Mouse (Mus musculus) right cerebral cortex, adult 2 months (tissue): Measurements from ENCODE around the gene Nxnl2.
"Not testable (repeated sequence)": the region's sequence is repeated elsewhere in the genome, so short reads cannot be mapped to it uniquely, and the experiment has no call there.

Experiments used
- DNase-seq, 2 experiments: peaks; one replicate each; pipeline ENCODE4 v3.0.0; 2021 to 2022; ENCODE audit warnings: low spot score in 2 of 2

The Nxnl2 gene

DNA sequence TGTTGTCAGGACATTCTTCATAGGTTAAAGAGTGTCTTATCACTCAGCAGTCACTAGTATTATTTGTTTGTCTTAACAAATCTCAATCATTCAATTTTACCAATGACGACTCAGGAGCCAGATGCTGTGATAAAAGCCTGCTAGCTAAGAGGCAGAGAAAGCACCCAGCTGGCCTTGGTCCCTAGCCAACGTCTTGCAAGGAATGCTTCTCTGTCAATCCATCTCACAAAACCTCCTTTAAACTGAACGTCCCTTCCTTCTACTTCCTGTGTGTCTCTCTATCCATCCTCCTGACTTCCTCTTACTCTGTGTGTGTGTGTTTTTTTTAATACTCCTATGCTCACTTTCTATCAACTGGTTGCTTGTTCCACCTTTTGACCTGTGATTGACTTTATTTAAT, 8.5 kb downstream of the Nxnl2 start:
- DNase-seq: no peak

DNA sequence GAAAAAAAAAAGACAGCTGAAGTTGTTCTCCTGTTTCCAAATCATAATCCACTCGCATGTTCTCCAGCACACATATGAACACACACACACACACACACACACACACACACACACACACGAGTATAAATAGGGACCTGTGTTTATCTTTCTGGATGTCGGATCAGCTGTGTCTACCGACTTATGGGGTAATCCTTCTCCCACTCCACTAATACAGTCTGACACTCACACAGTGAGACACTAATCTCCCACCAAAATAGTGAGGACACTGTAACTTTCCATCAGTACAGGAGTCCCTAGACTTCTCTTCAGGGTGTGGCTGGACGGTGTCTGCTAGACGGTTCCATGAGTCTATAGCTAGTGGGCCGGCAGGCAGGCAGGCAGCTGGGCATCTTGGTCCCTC, 11.4 kb downstream of the Nxnl2 start:
- no peak for DNase-seq

DNA sequence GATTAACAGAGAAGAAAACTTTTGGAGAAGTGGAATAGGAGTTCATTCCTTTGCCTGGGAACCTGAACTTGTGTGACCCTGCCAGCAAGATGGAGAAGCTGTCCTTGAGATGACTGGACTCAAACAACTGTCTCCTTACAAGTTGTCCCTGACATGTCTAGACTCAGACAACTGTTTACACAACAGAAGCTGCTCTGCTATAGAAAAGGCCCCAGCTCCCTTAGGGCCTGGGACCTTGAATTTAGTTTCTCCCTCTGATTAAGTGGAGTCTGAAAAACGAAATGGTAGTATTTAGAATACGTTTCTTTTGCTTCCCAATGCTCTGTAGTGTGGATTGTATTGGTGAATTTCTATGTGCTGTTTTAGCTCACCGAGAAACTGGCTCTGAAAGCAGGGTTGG, 14.1 kb downstream of the Nxnl2 start:
- no peak for DNase-seq

DNA sequence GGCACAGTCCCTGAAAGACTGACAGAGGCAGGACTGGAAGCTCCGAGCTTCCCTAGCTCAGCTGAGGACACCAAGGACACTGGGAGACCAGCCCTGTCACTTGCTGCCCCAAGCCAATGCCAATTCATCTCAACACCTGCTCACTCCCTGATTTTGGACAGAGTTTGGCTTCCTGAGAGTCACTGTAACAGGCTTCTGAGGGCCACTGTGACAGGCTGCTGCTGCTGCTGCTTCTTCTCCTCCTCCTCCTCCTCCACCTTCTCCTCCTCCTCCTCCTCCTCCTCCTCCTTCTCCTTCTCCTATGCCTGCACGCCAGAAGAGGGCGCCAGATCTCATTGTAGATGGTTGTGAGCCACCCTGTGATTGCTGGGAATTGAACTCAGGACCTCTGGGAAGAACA, 19.5 kb downstream of the Nxnl2 start:
- no peak for DNase-seq

DNA sequence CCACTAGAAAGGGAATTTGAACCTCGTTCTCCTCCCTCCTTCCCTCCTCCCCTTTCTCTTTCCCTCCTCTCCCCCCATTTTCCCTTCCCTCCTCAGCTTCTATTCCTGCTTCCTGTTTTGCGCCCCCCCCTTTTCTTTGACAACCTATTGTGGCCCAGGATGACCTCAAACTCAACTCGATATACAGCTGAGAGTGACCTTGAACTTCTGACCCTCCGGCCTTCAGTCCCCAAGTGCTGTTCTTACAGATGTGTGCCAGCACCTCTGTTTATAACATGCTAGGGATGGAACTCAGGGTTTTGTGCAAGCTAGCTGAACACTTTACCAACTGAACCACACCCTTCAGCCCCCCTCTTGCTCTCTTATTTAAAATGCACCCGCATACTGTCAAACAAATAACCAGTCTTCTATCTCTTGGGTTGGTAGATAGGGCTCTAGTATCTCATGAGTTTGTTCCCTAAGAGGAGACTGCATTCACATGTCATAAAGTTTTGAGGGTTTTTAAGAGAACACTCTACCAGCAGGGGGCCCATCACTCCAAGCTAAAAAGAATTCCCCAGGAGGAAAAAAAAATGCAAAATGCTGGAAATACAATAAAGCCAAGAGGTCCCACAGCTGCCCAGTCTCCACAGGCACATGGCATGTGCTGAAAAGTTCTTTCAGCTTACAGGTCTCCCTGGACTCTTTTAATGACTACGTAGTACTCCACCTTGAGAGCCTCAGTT, 20.8 kb downstream of the Nxnl2 start:
- peak in 1 of 2 experiments; percentile 57 for DNase-seq

DNA sequence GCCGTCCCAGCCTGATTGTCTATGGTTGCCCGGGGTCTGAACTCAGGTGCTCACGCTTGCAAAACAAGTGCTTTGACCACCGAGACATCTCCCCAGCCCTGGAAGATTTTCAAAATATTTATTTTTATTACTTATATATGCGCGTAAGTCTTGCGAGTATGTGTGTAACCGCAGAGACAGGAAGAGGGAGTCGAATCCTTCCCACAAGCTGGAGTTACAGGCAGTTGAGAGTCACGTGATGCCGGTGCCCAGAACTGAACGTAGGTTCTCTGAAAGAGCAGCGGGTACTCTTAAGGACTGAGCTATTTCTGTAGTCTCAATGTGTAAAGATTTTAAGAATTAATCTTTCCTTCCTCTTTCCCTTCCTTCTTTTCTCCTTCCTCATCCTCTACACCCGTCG, 23.1 kb downstream of the Nxnl2 start:
- no peak for DNase-seq

DNA sequence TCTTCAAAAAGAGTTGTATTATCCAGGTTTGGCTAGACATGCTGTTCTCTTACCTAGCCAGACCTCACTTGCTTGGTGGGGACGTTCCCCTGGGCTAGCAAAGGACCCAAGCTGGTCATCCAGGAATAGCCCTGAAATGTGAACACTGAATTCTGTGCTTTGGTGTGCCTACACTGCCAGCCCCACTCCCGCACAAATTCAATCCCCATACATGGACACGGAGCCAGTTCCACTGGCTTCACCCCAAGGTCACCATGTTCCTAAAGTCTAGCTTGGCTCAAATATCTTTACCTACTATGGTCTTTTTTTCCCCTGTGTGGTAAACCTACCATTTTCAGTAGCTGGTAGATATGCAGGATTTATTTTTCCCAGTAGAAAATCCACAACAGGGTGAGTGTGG, 26.9 kb downstream of the Nxnl2 start:
- no peak for DNase-seq

DNA sequence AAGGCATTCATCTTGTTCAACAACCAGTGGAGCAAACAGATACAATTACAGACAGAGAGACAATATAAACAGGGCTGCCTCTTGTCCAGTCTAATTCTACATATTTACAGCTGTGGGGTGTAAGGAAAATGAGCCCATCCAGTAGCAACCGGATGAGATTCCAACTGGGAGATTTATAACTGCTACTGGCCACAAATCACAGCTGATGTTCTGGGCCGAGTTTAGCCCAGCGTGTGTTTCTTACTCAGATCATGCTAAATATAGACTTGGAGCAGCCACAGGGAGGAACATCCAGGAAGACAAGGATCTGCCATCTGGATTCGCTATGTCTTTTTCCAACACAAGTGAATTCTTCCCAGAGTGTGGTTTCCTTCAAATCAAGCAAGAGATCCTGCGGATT, 27.4 kb downstream of the Nxnl2 start:
- DNase-seq: peak; percentile 46 to 53

DNA sequence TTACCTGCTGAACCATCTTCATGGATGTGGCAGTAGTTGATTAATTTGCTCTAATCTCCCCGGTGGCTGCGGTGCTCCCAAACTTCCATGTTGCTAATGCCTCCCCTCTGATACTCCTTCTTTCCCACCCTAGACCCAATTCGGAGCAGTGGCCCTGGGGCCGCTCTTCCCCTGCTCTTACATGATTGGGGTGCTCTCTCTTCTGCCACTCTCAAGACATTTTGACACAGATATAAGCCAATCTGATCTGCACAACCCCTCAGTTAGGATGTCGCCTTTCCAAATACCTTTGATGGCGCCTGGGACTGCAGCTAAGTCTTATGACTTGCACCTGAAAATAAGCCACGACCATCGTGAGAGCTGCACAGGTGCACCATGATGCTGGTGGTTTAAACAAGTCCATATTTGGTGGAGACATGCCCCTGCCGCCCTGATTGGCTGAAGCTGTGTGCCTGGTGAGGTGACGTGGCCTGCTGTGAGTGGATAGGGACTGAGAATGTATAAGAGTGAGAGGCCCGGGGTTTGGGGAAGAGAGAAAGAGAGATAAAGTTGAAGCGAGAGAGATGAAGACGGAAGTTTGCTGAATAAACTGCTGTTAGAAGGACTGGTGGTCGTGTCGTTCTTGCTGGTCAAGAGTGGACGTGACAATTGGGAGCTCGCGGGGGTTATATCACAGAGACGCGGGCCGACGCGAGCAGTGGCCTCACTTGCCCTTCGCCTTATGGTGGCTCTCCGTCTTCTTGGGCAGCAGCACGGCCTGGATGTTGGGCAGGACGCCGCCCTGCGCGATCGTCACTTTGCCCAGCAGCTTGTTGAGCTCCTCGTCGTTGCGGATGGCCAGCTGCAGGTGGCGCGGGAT, 31.4 kb downstream of the Nxnl2 start:
- not testable (repeated sequence) for DNase-seq

DNA sequence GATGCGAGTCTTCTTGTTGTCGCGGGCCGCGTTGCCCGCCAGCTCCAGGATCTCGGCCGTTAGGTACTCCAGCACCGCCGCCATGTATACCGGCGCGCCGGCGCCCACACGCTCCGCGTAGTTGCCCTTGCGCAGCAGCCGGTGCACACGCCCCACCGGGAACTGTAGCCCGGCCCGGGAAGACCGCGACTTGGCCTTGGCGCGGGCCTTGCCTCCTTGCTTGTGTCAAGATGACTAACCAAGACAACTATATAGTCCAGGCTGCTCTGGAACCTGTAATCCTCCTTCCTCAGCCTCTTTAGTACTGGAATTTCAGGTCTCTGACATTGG, 32.0 kb downstream of the Nxnl2 start:
- DNase-seq: peak; percentile 46 to 63

DNA sequence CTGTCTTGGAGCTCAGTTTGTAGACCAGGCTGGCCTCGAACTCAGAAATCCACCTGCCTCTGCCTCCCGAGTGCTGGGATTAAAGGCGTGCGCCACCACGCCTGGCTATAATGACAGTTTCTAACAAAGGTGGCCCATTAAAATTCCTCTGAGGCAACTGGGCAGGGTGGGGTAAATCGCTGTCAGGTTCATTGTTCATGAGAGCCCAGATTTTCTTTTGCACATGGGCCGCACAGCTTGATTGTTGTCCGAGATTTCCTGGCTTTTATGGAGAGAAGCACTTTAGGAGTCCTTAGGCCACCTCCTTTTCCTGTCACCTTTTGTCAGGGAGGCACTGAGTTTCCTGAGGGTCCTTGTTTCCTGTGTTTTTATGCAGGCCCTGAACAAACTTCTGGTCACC, 32.6 kb downstream of the Nxnl2 start:
- DNase-seq: no peak

DNA sequence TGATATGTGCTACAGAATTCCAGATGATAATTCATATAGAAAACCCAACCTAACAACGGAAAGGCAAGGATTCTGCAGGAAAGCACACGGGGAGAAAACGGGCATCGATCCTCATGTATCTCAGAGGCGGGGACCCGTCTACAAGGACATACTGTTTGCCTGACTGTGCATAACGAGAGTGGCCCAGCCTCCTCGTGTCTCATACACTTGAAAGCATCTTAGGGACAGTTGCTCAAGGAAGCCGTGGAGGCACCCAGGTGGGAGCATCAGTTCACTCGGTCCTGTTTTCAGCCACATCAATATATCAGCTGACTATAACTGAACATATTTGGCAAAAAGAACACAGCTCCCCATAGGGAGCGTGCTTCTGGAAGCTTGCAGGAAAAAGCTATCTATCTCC, 33.3 kb downstream of the Nxnl2 start:
- not testable (repeated sequence) for DNase-seq

DNA sequence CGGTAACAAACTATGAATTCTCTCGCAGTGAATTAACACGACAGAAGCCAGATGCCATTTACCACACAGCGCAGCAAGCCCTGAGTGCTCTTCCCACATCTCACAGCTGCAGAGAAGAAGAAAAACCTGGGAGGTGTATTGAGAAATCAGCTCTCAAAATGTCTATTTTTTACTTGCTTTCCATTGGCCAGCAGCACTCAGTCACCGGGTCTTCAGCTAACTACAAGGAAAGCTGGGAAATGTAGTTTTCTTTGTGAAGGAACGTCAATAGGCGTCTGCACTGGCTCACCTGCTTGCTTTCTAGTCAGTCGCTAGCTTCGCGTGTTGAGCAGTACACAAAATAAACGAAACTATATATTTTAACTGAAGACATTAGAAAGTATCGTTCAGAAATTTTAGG, 37.1 kb downstream of the Nxnl2 start:
- DNase-seq: peak; percentile 31 to 45

DNA sequence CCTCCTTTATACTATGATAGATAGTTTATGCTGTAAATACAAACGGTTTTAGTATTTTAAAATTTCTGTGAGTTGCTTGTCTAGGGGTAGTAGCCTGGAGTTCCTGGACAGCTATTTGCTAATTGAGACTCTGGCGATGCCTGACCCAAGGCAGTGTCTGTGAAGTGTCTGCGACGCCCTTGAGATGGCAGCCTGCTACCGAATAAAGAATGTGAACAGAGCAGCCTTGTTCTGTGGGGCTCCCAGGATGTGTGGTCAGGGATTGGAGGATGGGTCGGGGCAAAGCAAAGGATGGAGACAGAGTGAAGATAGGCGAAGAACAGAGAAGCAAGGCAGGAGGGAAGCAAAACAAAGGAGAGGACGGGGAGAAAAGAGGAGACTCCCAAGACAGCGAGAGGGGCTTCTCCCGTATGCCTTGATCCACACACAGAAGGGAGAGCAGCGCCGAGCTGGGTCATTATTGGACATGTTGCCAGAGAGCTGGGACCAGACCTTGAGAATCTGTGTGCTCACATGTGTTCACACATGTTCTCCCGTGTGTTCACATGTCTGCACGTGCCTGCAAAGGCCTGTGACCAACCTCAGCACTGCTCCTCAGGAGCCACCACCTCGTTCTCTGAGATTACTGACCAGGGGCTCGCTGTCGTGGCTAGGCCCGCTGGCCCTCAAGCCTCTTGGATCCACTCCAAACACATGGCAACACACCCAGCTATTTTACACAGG, 37.7 kb downstream of the Nxnl2 start:
- peak; percentile 40 to 49 for DNase-seq

DNA sequence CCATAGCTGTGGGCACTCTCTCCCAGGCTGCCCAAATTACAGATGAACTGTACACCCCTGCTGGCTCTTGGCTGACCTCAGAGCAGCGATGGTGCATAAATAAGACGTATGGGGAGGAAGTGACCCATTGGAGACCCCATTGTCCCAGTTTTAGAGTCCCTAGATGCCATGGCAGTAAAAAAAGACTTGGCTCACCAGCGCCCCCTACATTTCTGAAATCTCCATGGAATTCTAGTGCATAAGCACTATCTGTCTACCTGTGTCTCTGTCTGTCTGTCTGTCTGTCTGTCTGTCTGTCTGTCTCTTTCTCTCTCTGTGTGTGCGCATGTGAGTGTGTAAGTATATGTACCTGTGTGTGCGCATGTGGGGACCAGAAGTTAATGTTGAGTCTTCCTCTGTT, 39.8 kb downstream of the Nxnl2 start:
- DNase-seq: no peak

DNA sequence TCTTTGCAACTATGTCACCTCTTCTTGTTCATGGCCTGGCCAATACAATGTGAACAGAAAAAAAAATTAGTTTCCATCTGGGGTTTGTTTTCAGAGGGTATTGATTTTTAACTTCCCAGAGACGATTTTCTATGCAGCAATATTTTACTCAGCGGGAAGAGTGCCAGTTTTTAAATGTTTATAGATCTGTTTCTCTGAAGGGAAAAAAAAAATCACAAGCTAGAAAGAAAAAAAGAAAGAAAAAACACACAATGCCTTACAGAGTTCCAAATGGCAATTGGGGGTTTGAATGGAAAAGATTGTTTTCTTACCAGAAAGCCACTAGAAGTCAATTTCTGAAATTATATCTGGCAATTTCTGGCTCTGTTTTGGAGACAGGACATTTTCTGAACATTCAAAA, 43.9 kb downstream of the Nxnl2 start:
- no peak for DNase-seq

DNA sequence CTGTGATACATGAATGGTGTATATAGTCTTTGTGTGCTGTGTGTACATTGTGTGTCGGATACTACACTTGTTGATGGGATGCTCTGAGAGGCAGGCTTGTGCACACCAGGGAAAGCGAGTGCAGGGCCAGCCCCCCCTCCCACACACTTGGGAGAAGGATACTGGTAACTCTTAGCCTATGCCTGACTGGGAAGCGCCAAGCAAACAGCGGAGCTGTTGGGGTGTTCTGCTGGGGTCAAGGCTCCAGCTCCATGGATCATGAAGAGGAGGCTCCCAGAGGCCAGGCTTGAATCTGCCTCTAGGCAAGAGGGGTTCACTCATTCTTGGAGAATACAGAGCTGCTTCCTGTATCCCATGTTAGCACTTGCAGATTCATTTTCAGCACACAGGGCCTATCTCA, 50.1 kb downstream of the Nxnl2 start:
- no peak for DNase-seq

DNA sequence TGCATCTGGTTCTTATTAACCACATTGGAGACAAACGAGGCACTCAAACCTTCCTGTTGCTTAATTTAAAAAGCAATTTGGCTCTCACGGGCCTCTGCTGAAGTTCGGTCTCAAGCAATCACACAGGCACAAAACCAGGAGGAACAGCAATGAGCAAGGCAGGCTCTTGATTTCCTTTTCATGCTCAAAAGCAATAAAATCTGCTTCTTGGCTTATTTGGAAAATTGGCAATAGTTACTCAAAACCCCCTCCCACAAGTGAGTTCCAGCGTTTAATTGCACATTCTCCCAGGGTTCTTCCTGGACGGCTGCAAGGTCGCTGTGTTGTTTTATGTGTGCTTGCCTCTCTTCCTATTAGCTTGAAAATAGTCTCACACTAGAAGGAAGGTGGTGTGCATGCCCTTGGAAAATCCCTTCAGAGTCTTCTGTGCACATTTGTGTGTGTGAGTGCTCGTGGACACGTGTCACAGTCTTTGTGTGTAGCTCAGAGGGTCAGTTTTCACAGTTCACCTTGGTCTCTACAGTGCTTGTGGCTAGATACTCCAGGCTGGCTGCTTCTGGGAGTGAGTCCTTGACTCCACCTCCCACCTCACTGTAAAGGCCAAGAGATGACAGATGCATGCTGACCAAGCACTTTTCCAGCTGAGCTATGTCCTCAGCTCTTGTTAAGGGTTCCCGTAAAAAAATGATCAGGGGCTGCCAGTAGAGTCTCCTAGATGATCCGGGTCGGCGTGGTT, 50.8 kb downstream of the Nxnl2 start:
- no peak for DNase-seq
